16 mouse cellular contexts compared by ENCODE assay signal in the genomic region with DNA sequence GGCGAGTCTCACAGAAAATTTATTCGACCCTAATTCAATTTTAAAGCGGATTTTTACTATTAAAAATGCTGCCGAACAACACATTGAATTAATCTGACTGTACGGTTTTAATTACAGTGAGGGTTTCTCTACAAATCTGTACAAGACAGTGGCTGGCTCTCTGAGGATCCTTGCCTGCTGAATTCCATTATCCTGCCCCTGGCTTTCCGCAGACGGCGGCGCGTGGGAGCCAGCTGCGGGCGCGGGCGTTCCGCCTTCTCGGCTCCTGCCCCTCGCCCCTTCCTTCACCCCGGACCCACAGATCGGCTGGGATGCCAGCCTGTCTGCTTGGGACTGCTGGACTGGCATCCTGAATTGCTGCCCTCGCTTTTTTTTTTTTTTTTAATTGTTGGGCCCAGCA. TPM values are rescaled to one million over a fixed set of nuclear protein-coding genes. Genes with fewer than 3 reads are reported as not detected.
A peak's percentile ranks its signal among the peaks of the same experiment; 100 is the strongest.
DNase-seq lines count a peak whose midpoint lies in the region; ATAC-seq lines count a peak whose summit lies in the region.
"Had no signal": no experiment of that assay in that cellular context is flagged by ENCODE, and none has a peak within 500 bp of the region (broad histone marks: within the 10 kb centered on the region; RNA-seq: fewer than 3 reads in every experiment).

No protein-coding gene starts in this region.

- peaks cover 99% of the 10 kb centered on the region for H3K27me3 ChIP-seq in heart, embryonic 10.5 days (ENCODE audit: insufficient read depth, poor library complexity, severe bottlenecking)
- H3K27me3 ChIP-seq in embryonic facial prominence, embryonic 10.5 days (replicated peaks; ENCODE audit: low read depth, poor library complexity, severe bottlenecking) = peaks cover 100% of the 10 kb centered on the region
- peaks cover 48% of the 10 kb centered on the region for H3K27me3 ChIP-seq in forebrain, embryonic 16.5 days (replicated peaks; ENCODE audit: control insufficient read depth, insufficient read depth, low read length)
- H3K27me3 ChIP-seq in midbrain, embryonic 15.5 days (replicated peaks) = peaks cover 85% of the 10 kb centered on the region

- no peak for ATAC-seq in forebrain, embryonic 16.5 days
- no peak; the same call in 1 of the 2 replicates for ATAC-seq in midbrain, embryonic 15.5 days (replicated peaks)

- H3K4me2 ChIP-seq in forebrain, embryonic 16.5 days (ENCODE audit: low read length) = peak overlapping the region; percentile 63
- H3K4me2 ChIP-seq in midbrain, embryonic 15.5 days = peak overlapping the region; percentile 22; the same call in 1 of the 2 replicates
- H3K4me2 ChIP-seq: neural tube, embryonic 12.5 days had no signal

- no peaks in the 10 kb centered on the region for H3K9me3 ChIP-seq in heart, embryonic 10.5 days
- H3K9me3 ChIP-seq in embryonic facial prominence, embryonic 10.5 days = no peaks in the 10 kb centered on the region
- H3K9me3 ChIP-seq in forebrain, embryonic 16.5 days (ENCODE audit: control insufficient read depth, low read length) = no peaks in the 10 kb centered on the region
- H3K9me3 ChIP-seq in midbrain, embryonic 15.5 days = no peaks in the 10 kb centered on the region
- H3K9me3 ChIP-seq: neural tube, embryonic 12.5 days had no signal

- peak overlapping the region; percentile 32; the same call in 1 of the 2 replicates for H3K4me3 ChIP-seq in heart, embryonic 10.5 days
- peak overlapping the region; percentile 51 for H3K4me3 ChIP-seq in embryonic facial prominence, embryonic 10.5 days
- H3K4me3 ChIP-seq in forebrain, embryonic 16.5 days (replicated peaks; ENCODE audit: low read length) = peak overlapping the region; percentile 44
- H3K4me3 ChIP-seq in midbrain, embryonic 15.5 days = peak overlapping the region; percentile 11
- H3K4me3 ChIP-seq: neural tube, embryonic 12.5 days had no signal

- intact Hi-C loops in heart, postnatal 10 days (cut with DNase I) = no loop called here

- H3K9ac ChIP-seq in forebrain, embryonic 16.5 days (replicated peaks; ENCODE audit: low read depth, low read length) = peak overlapping the region; percentile 59
- no peak overlapping the region for H3K9ac ChIP-seq in midbrain, embryonic 15.5 days
- H3K9ac ChIP-seq: liver, embryonic 14.5 days; neural tube, embryonic 12.5 days had no signal

- H3K4me1 ChIP-seq in heart, embryonic 10.5 days = peaks cover 10% of the 10 kb centered on the region
- peaks cover 60% of the 10 kb centered on the region for H3K4me1 ChIP-seq in embryonic facial prominence, embryonic 10.5 days
- H3K4me1 ChIP-seq in forebrain, embryonic 16.5 days (replicated peaks; ENCODE audit: control insufficient read depth, insufficient read depth, low read length) = peaks cover 30% of the 10 kb centered on the region
- H3K4me1 ChIP-seq in midbrain, embryonic 15.5 days = peaks cover 10% of the 10 kb centered on the region

- no peak overlapping the region for H3K27ac ChIP-seq in heart, embryonic 10.5 days
- H3K27ac ChIP-seq in embryonic facial prominence, embryonic 10.5 days (replicated peaks) = peak overlapping the region; percentile 82
- H3K27ac ChIP-seq in forebrain, embryonic 16.5 days (ENCODE audit: low read length) = peak overlapping the region; percentile 87
- no peak overlapping the region for H3K27ac ChIP-seq in midbrain, embryonic 15.5 days
- H3K27ac ChIP-seq: liver, embryonic 14.5 days; macrophage; neural tube, embryonic 12.5 days had no signal

- WGBS in heart, embryonic 10.5 days = 1% methylated on average over 20 of the region's 20 CpGs
- under 1% methylated on average over 20 of the region's 20 CpGs for WGBS in embryonic facial prominence, embryonic 10.5 days
- WGBS in forebrain, embryonic 16.5 days = under 1% methylated on average over 20 of the region's 20 CpGs
- 2% methylated on average over 20 of the region's 20 CpGs for WGBS in midbrain, embryonic 15.5 days

- DNase-seq in heart, embryonic 10.5 days (ENCODE audit: low spot score) = no peak
- DNase-seq in heart, postnatal 10 days = no peak
- DNase-seq in embryonic facial prominence, embryonic 10.5 days (ENCODE audit: low spot score) = peak; percentile 64
- no peak for DNase-seq in cerebellum, adult 18-20 months
- no peak for DNase-seq in right cerebral cortex, postnatal 36 days (ENCODE audit: low spot score in 2 of 2)
- DNase-seq in adrenal gland, postnatal 36 days = no peak
- DNase-seq: kidney, adult 8-10 months; thymus, adult 2 months had no signal

- no peaks in the 10 kb centered on the region for H3K36me3 ChIP-seq in heart, embryonic 10.5 days
- H3K36me3 ChIP-seq in embryonic facial prominence, embryonic 10.5 days (replicated peaks) = no peaks in the 10 kb centered on the region
- no peaks in the 10 kb centered on the region for H3K36me3 ChIP-seq in forebrain, embryonic 16.5 days (ENCODE audit: control insufficient read depth, insufficient read depth)
- no peaks in the 10 kb centered on the region for H3K36me3 ChIP-seq in midbrain, embryonic 15.5 days (replicated peaks)
- H3K36me3 ChIP-seq: neural tube, embryonic 12.5 days had no signal

RNA-seq across cellular contexts. Expression of a gene that starts 6.8 kb away (rescaled TPM):
- 0.23 and 0.57 TPM in 2 replicates for polyA plus RNA-seq in heart, embryonic 10.5 days (2016; fragmentation: Nextera tagmentation; extraction: Ambion mirVana)
- total RNA-seq in heart, postnatal 10 days (2021) = under 1 TPM in 1 of 2 experiments, not detected in 1; 0.27 TPM
- polyA plus RNA-seq in embryonic facial prominence, embryonic 10.5 days (2016; fragmentation: Nextera tagmentation; extraction: Ambion mirVana) = 4.9 and 5.9 TPM in 2 replicates
- 7.2 and 12.6 TPM in 2 replicates for polyA plus RNA-seq in forebrain, embryonic 16.5 days (2015; fragmentation: Nextera tagmentation; extraction: Ambion mirVana)
- polyA plus RNA-seq in midbrain, embryonic 15.5 days (2015; fragmentation: Nextera tagmentation; extraction: Ambion mirVana) = 2.4 and 3.6 TPM in 2 replicates
- not detected for total RNA-seq in adrenal gland, postnatal 36 days (2021)
- total RNA-seq: heart, postnatal 25 days; MEL had no signal
- polyA plus RNA-seq: gonadal fat pad, adult 2 months; liver, embryonic 14.5 days; macrophage; neural tube, embryonic 12.5 days; thymus, adult 2 months had no signal

RNA-seq across cellular contexts. Expression of a gene that starts 25.6 kb away (rescaled TPM):
- polyA plus RNA-seq in heart, embryonic 10.5 days (2016; fragmentation: Nextera tagmentation; extraction: Ambion mirVana) = 4.0 and 8.9 TPM in 2 replicates
- total RNA-seq in heart, postnatal 10 days (2021) = under 1 TPM; 0.25 to 0.45 TPM
- polyA plus RNA-seq in embryonic facial prominence, embryonic 10.5 days (2016; fragmentation: Nextera tagmentation; extraction: Ambion mirVana) = 75.5 and 92.2 TPM in 2 replicates
- 74.3 and 75.7 TPM in 2 replicates for polyA plus RNA-seq in forebrain, embryonic 16.5 days (2015; fragmentation: Nextera tagmentation; extraction: Ambion mirVana)
- polyA plus RNA-seq in midbrain, embryonic 15.5 days (2015; fragmentation: Nextera tagmentation; extraction: Ambion mirVana) = 14.8 and 19.0 TPM in 2 replicates
- under 1 TPM in 1 of 2 experiments, not detected in 1; 0.53 TPM for total RNA-seq in adrenal gland, postnatal 36 days (2021)
- total RNA-seq: MEL had no signal
- polyA plus RNA-seq: liver, embryonic 14.5 days; macrophage had no signal

Comparison
In these comparisons a context has a peak if more than half of its experiments do, and no peak if none do; other contexts are left out.
1. H3K27ac ChIP-seq: peak in embryonic facial prominence, embryonic 10.5 days (single experiment) and forebrain, embryonic 16.5 days (single experiment); none in heart, embryonic 10.5 days (single experiment) and midbrain, embryonic 15.5 days (single experiment).
2. Peak in every context shown above with its lines, with median percentiles within 50 percentile points of each other: H3K4me3 ChIP-seq.